Mouse (Mus musculus): ENCODE measurements around the gene Atf7.

DNA sequence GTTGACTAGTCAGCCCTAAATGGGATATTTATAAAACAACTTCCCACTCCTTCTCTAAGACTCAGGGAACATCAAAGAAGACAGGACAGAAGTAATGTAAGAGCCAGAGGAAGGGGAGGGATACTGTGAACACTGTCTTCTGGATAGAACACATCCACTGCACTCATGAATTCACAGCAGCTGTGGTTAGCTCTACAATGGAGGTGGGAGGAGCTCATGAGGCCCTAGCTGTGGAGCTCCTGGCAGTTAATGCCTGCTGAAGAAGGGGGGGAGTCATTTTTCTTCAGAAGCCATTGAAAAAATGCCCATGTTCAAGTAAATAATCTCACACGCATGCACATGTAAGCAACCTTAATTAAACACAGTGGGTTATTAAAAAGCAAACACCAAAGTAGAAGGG lies 48.3 kb downstream of the Atf7 start:
- TF ChIP-seq POLR2A (IDR thresholded peaks at IDR 0.05; ENCODE audit: control insufficient read depth, extremely low read depth, insufficient read depth, low read length, poor library complexity), result no peak
- TF ChIP-seq CTCF (IDR thresholded peaks at IDR 0.05; ENCODE audit: borderline replicate concordance, control insufficient read depth, extremely low read depth, insufficient read depth, low read length, poor library complexity), result no peak
